Comparison of ENCODE assay signal across 24 mouse cellular contexts in the genomic region with DNA sequence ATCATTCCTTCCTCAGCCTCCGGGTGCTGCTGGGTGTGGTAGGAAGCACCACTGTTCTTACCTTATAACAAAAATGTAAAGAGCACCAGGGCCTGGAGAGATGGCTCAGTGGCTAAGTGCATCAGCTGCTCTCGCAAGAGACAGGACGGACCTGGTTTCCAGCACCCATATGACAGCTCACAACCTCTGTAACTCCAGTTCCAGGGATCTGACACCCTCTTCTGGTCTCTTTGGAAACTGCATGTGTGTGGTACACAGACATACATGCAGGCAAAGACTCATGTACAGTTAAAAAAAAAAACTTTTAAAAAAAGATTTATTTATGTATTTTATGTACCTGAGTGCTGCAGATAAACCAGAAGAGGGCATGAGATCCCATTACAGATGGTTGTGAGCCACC. TPM values are rescaled to one million over a fixed set of nuclear protein-coding genes. Genes with fewer than 3 reads are reported as not detected.
DNase-seq lines count a peak whose midpoint lies in the region; ATAC-seq and TF ChIP-seq lines count a peak whose summit lies in the region.
"Had no signal": no experiment of that assay in that cellular context is flagged by ENCODE, and none has a peak within 500 bp of the region (broad histone marks: within the 10 kb centered on the region; RNA-seq: fewer than 3 reads in every experiment).

No protein-coding gene starts in this region.

- H3K9ac ChIP-seq in liver, embryonic 14.5 days (replicated peaks): no peak overlapping the region
- no peak overlapping the region for H3K9ac ChIP-seq in liver, embryonic 12.5 days
- no peak overlapping the region for H3K9ac ChIP-seq in MEL (ENCODE audit: control insufficient read depth, low read depth, low read length, poor library complexity, severe bottlenecking)
- H3K9ac ChIP-seq in stomach, embryonic 15.5 days: no peak overlapping the region
- H3K9ac ChIP-seq in hindbrain, embryonic 14.5 days: no peak overlapping the region
- no peak overlapping the region for H3K9ac ChIP-seq in forebrain, embryonic 12.5 days
- H3K9ac ChIP-seq: embryonic facial prominence, embryonic 13.5 days; heart, embryonic 13.5 days; hindbrain, embryonic 12.5 days had no signal

- TF ChIP-seq EP300 in liver, embryonic 14.5 days (IDR thresholded peaks at IDR 0.05; ENCODE audit: low read depth): no peak
- no peak for TF ChIP-seq EP300 in MEL (IDR thresholded peaks at IDR 0.05; ENCODE audit: low read depth in 1 of 2, low read length in 2 of 2)

- WGBS in liver, embryonic 14.5 days (ENCODE audit: insufficient replicate concordance): 58% methylated on average over 3 of the region's 3 CpGs
- 75% methylated on average over 3 of the region's 3 CpGs for WGBS in liver, embryonic 12.5 days (ENCODE audit: insufficient replicate concordance)
- 94% methylated on average over 3 of the region's 3 CpGs for WGBS in stomach, embryonic 15.5 days
- 95% methylated on average over 3 of the region's 3 CpGs for WGBS in hindbrain, embryonic 14.5 days
- 90% methylated on average over 3 of the region's 3 CpGs for WGBS in forebrain, embryonic 12.5 days

- no peak overlapping the region for H3K4me2 ChIP-seq in liver, embryonic 14.5 days (ENCODE audit: low read depth)
- no peak overlapping the region for H3K4me2 ChIP-seq in liver, embryonic 12.5 days
- no peak overlapping the region for H3K4me2 ChIP-seq in stomach, embryonic 15.5 days
- H3K4me2 ChIP-seq in hindbrain, embryonic 14.5 days (replicated peaks): no peak overlapping the region
- H3K4me2 ChIP-seq in forebrain, embryonic 12.5 days: no peak overlapping the region
- H3K4me2 ChIP-seq: embryonic facial prominence, embryonic 13.5 days; heart, embryonic 13.5 days; hindbrain, embryonic 12.5 days had no signal

- TF ChIP-seq RAD21 in MEL (IDR thresholded peaks at IDR 0.05; ENCODE audit: low read depth, low read length): peak; percentile 8

- H3K4me1 ChIP-seq in liver, embryonic 14.5 days (replicated peaks; ENCODE audit: control insufficient read depth in 2 of 2, insufficient read depth in 2 of 2, low read length in 1 of 2): no peaks in the 10 kb centered on the region
- H3K4me1 ChIP-seq in liver, embryonic 12.5 days: no peaks in the 10 kb centered on the region
- H3K4me1 ChIP-seq in MEL (ENCODE audit: control insufficient read depth in 1 of 2, insufficient read depth in 2 of 2, low read length in 2 of 2): no peaks in the 10 kb centered on the region; a peak in 1 of 4 replicates
- H3K4me1 ChIP-seq in stomach, embryonic 15.5 days: 0 out of 2 replicates have a peak, but pooled peaks cover 4% of the 10 kb centered on the region
- no peaks in the 10 kb centered on the region for H3K4me1 ChIP-seq in hindbrain, embryonic 14.5 days (replicated peaks; ENCODE audit: control insufficient read depth, insufficient read depth, low read length)
- no peaks in the 10 kb centered on the region for H3K4me1 ChIP-seq in forebrain, embryonic 12.5 days
- H3K4me1 ChIP-seq: embryonic facial prominence, embryonic 13.5 days; heart, embryonic 13.5 days; hindbrain, embryonic 12.5 days had no signal

- no peak for DNase-seq in liver, embryonic 14.5 days (ENCODE audit: low read depth in 3 of 3, low spot score in 3 of 3)
- peak; percentile 22 for DNase-seq in MEL (ENCODE audit: low read depth, low spot score)
- no peak for DNase-seq in hindbrain, embryonic 14.5 days (ENCODE audit: low spot score)
- DNase-seq in lung, postnatal 4 days: no peak
- DNase-seq: adrenal gland, adult 2 months; adrenal gland, postnatal 25 days; cerebellum, adult 18-20 months; cerebellum, adult 9-11 months; cerebellum, postnatal 36 days; gastrocnemius, postnatal 36 days; heart, adult 11 months; heart, postnatal 36 days had no signal

- H3K36me3 ChIP-seq in liver, embryonic 14.5 days (replicated peaks; ENCODE audit: control insufficient read depth, insufficient read depth, low read depth): no peaks in the 10 kb centered on the region
- no peaks in the 10 kb centered on the region for H3K36me3 ChIP-seq in liver, embryonic 12.5 days
- no peaks in the 10 kb centered on the region for H3K36me3 ChIP-seq in MEL (ENCODE audit: control insufficient read depth in 1 of 2, insufficient read depth in 2 of 2, low read length in 2 of 2)
- no peaks in the 10 kb centered on the region for H3K36me3 ChIP-seq in stomach, embryonic 15.5 days
- H3K36me3 ChIP-seq in hindbrain, embryonic 14.5 days (replicated peaks; ENCODE audit: control insufficient read depth, insufficient read depth): no peaks in the 10 kb centered on the region
- H3K36me3 ChIP-seq in forebrain, embryonic 12.5 days (replicated peaks): no peaks in the 10 kb centered on the region
- H3K36me3 ChIP-seq: embryonic facial prominence, embryonic 13.5 days; G1E; heart, embryonic 13.5 days; hindbrain, embryonic 12.5 days had no signal

- no peak overlapping the region for H3K27ac ChIP-seq in liver, embryonic 14.5 days
- no peak overlapping the region for H3K27ac ChIP-seq in liver, embryonic 12.5 days
- H3K27ac ChIP-seq in MEL (ENCODE audit: control insufficient read depth, low read depth, low read length): no peak overlapping the region
- peak overlapping the region; percentile 53; the same call in 1 of the 2 replicates for H3K27ac ChIP-seq in stomach, embryonic 15.5 days
- no peak overlapping the region for H3K27ac ChIP-seq in hindbrain, embryonic 14.5 days
- H3K27ac ChIP-seq in forebrain, embryonic 12.5 days: no peak overlapping the region
- H3K27ac ChIP-seq: embryonic facial prominence, embryonic 13.5 days; heart, embryonic 13.5 days; hindbrain, embryonic 12.5 days; hindbrain, postnatal 0 days had no signal

- peaks cover 4% of the 10 kb centered on the region for H3K9me3 ChIP-seq in liver, embryonic 14.5 days (ENCODE audit: control insufficient read depth, low read length)
- peaks cover 13% of the 10 kb centered on the region for H3K9me3 ChIP-seq in liver, embryonic 12.5 days (replicated peaks)
- H3K9me3 ChIP-seq in MEL (replicated peaks; ENCODE audit: insufficient read depth, low read length): no peaks in the 10 kb centered on the region
- H3K9me3 ChIP-seq in stomach, embryonic 15.5 days: no peaks in the 10 kb centered on the region
- peaks cover 12% of the 10 kb centered on the region for H3K9me3 ChIP-seq in hindbrain, embryonic 14.5 days (ENCODE audit: control insufficient read depth, low read length)
- peaks cover 13% of the 10 kb centered on the region; the same call in 1 of the 2 replicates for H3K9me3 ChIP-seq in forebrain, embryonic 12.5 days

- ATAC-seq in liver, embryonic 14.5 days (ENCODE audit: insufficient read depth): no peak
- no peak for ATAC-seq in liver, embryonic 12.5 days
- ATAC-seq in stomach, embryonic 15.5 days (ENCODE audit: insufficient read depth, low FRiP score, low read depth): no peak
- no peak for ATAC-seq in hindbrain, embryonic 14.5 days (ENCODE audit: low FRiP score)
- ATAC-seq in forebrain, embryonic 12.5 days (ENCODE audit: low FRiP score): no peak
- ATAC-seq: forebrain, embryonic 14.5 days; hindbrain, postnatal 0 days had no signal

- no peaks in the 10 kb centered on the region for H3K27me3 ChIP-seq in liver, embryonic 14.5 days (ENCODE audit: control insufficient read depth, insufficient read depth, low read length)
- no peaks in the 10 kb centered on the region for H3K27me3 ChIP-seq in liver, embryonic 12.5 days (replicated peaks)
- H3K27me3 ChIP-seq in MEL (ENCODE audit: control insufficient read depth in 1 of 2, insufficient read depth in 2 of 2, low read length in 2 of 2): peaks cover 0 to 4% of the 10 kb centered on the region in 2 experiments; a peak in 2 of 4 replicates
- H3K27me3 ChIP-seq in stomach, embryonic 15.5 days (replicated peaks): no peaks in the 10 kb centered on the region
- H3K27me3 ChIP-seq in hindbrain, embryonic 14.5 days (ENCODE audit: control insufficient read depth, insufficient read depth, low read length): no peaks in the 10 kb centered on the region
- H3K27me3 ChIP-seq in forebrain, embryonic 12.5 days: no peaks in the 10 kb centered on the region
- H3K27me3 ChIP-seq: embryonic facial prominence, embryonic 13.5 days; heart, embryonic 13.5 days; hindbrain, embryonic 12.5 days had no signal

- TF ChIP-seq CTCF in liver, embryonic 14.5 days (IDR thresholded peaks at IDR 0.05; ENCODE audit: low read depth): 0 out of 2 replicates have a peak, but pooled peaks have one; percentile 6
- TF ChIP-seq CTCF in MEL (IDR thresholded peaks at IDR 0.05 in 2 of 3, conservative IDR thresholded peaks at IDR 0.05 in 1 of 3; ENCODE audit: control insufficient read depth in 1 of 3, insufficient read depth in 1 of 3, low read depth in 2 of 3, low read length in 3 of 3, poor library complexity in 1 of 3, severe bottlenecking in 1 of 3): peak in 1 of 3 experiments; percentile 17; a peak in 1 of 6 replicates

- TF ChIP-seq POLR2A in MEL (IDR thresholded peaks at IDR 0.05; ENCODE audit: control insufficient read depth in 1 of 2, insufficient read depth in 1 of 2, low read depth in 1 of 2, low read length in 2 of 2, poor library complexity in 1 of 2): no peak

- no peaks in the 10 kb centered on the region for H3K79me2 ChIP-seq in MEL (ENCODE audit: control insufficient read depth, insufficient read depth, low read length, poor library complexity)

- no peak overlapping the region for H3K4me3 ChIP-seq in liver, embryonic 14.5 days (ENCODE audit: insufficient read depth in 1 of 2, low read depth in 2 of 2, low read length in 2 of 2)
- H3K4me3 ChIP-seq in liver, embryonic 12.5 days: no peak overlapping the region
- no peak overlapping the region for H3K4me3 ChIP-seq in MEL (ENCODE audit: control insufficient read depth in 1 of 2, insufficient read depth in 1 of 2, low read depth in 2 of 2, low read length in 2 of 2)
- H3K4me3 ChIP-seq in stomach, embryonic 15.5 days (replicated peaks): no peak overlapping the region
- no peak overlapping the region for H3K4me3 ChIP-seq in hindbrain, embryonic 14.5 days (replicated peaks; ENCODE audit: low read length)
- no peak overlapping the region for H3K4me3 ChIP-seq in forebrain, embryonic 12.5 days (replicated peaks)
- H3K4me3 ChIP-seq: embryonic facial prominence, embryonic 13.5 days; heart, embryonic 13.5 days; hindbrain, embryonic 12.5 days had no signal

RNA-seq across cellular contexts. Expression of gene Krtdap, which starts 15.6 kb away (rescaled TPM):
- polyA plus RNA-seq in liver, embryonic 14.5 days (2012; rRNA removed): not detected in 2 replicates
- polyA plus RNA-seq in liver, embryonic 14.5 days (2014; fragmentation: Nextera tagmentation; extraction: Ambion mirVana): not detected in 2 replicates
- not detected in 2 replicates for polyA plus RNA-seq in liver, embryonic 12.5 days (2016; fragmentation: Nextera tagmentation; extraction: Ambion mirVana)
- total RNA-seq in MEL (2012; rRNA removed): not detected in 2 replicates
- polyA plus RNA-seq in MEL (2012; ENCODE audit: insufficient read depth in 1 of 2, insufficient read length in 2 of 2, low read depth in 1 of 2, low replicate concordance in 2 of 2, missing spikeins in 1 of 2): not detected
- 96.1 and 227 TPM in 2 replicates for polyA plus RNA-seq in stomach, embryonic 15.5 days (2015; fragmentation: Nextera tagmentation; extraction: Ambion mirVana)
- polyA plus RNA-seq in hindbrain, embryonic 14.5 days (2014; fragmentation: Nextera tagmentation; extraction: Ambion mirVana): not detected in 2 replicates
- not detected in 2 replicates for polyA plus RNA-seq in forebrain, embryonic 12.5 days (2016; fragmentation: Nextera tagmentation; extraction: Ambion mirVana)
- total RNA-seq: adrenal gland, adult 2 months; adrenal gland, postnatal 25 days; G1E; gastrocnemius, postnatal 36 days; heart, postnatal 36 days; hindbrain, postnatal 0 days had no signal
- polyA plus RNA-seq: adrenal gland, adult 2 months; C2C12; forebrain, embryonic 14.5 days; G1E; hindbrain, embryonic 12.5 days had no signal

RNA-seq across cellular contexts. Expression of gene Ffar2, which starts 20.3 kb away (rescaled TPM):
- 0.36 and 0.41 TPM in 2 replicates for polyA plus RNA-seq in liver, embryonic 14.5 days (2012; rRNA removed)
- 0.34 and 0.43 TPM in 2 replicates for polyA plus RNA-seq in liver, embryonic 14.5 days (2014; fragmentation: Nextera tagmentation; extraction: Ambion mirVana)
- polyA plus RNA-seq in liver, embryonic 12.5 days (2016; fragmentation: Nextera tagmentation; extraction: Ambion mirVana): 0.21 and 0.53 TPM in 2 replicates
- total RNA-seq in MEL (2012; rRNA removed): not detected in 2 replicates
- under 1 TPM in 1 of 2 experiments, not detected in 1; 0.04 TPM for polyA plus RNA-seq in MEL (2012; ENCODE audit: insufficient read depth in 1 of 2, insufficient read length in 2 of 2, low read depth in 1 of 2, low replicate concordance in 2 of 2, missing spikeins in 1 of 2)
- 14.9 and 26.5 TPM in 2 replicates for polyA plus RNA-seq in stomach, embryonic 15.5 days (2015; fragmentation: Nextera tagmentation; extraction: Ambion mirVana)
- 0.22 TPM in 1 of 2 replicates, not detected in the other for polyA plus RNA-seq in hindbrain, embryonic 14.5 days (2014; fragmentation: Nextera tagmentation; extraction: Ambion mirVana)
- polyA plus RNA-seq in forebrain, embryonic 12.5 days (2016; fragmentation: Nextera tagmentation; extraction: Ambion mirVana): not detected in 2 replicates
- polyA plus RNA-seq: C2C12; embryonic facial prominence, embryonic 13.5 days; heart, embryonic 13.5 days; hindbrain, embryonic 12.5 days had no signal

RNA-seq across cellular contexts. Expression of gene Dmkn, which starts 39.7 kb away (rescaled TPM):
- polyA plus RNA-seq in liver, embryonic 14.5 days (2012; rRNA removed): 0.23 and 0.26 TPM in 2 replicates
- 0.20 TPM in 1 of 2 replicates, not detected in the other for polyA plus RNA-seq in liver, embryonic 14.5 days (2014; fragmentation: Nextera tagmentation; extraction: Ambion mirVana)
- polyA plus RNA-seq in liver, embryonic 12.5 days (2016; fragmentation: Nextera tagmentation; extraction: Ambion mirVana): not detected in 2 replicates
- total RNA-seq in MEL (2012; rRNA removed): not detected in 2 replicates
- not detected for polyA plus RNA-seq in MEL (2012; ENCODE audit: insufficient read depth in 1 of 2, insufficient read length in 2 of 2, low read depth in 1 of 2, low replicate concordance in 2 of 2, missing spikeins in 1 of 2)
- 70.8 and 142 TPM in 2 replicates for polyA plus RNA-seq in stomach, embryonic 15.5 days (2015; fragmentation: Nextera tagmentation; extraction: Ambion mirVana)
- polyA plus RNA-seq in hindbrain, embryonic 14.5 days (2014; fragmentation: Nextera tagmentation; extraction: Ambion mirVana): 2.2 and 2.4 TPM in 2 replicates
- not detected in 2 replicates for polyA plus RNA-seq in forebrain, embryonic 12.5 days (2016; fragmentation: Nextera tagmentation; extraction: Ambion mirVana)
- polyA plus RNA-seq: C2C12, G1E had no signal

RNA-seq across cellular contexts. Expression of gene Sbsn, which starts 52.0 kb away (rescaled TPM):
- 0.12 and 0.37 TPM in 2 replicates for polyA plus RNA-seq in liver, embryonic 14.5 days (2012; rRNA removed)
- not detected in 2 replicates for polyA plus RNA-seq in liver, embryonic 14.5 days (2014; fragmentation: Nextera tagmentation; extraction: Ambion mirVana)
- polyA plus RNA-seq in liver, embryonic 12.5 days (2016; fragmentation: Nextera tagmentation; extraction: Ambion mirVana): 0.19 and 0.41 TPM in 2 replicates
- 1.2 TPM in 1 of 2 replicates, not detected in the other for total RNA-seq in MEL (2012; rRNA removed)
- polyA plus RNA-seq in MEL (2012; ENCODE audit: insufficient read depth in 1 of 2, insufficient read length in 2 of 2, low read depth in 1 of 2, low replicate concordance in 2 of 2, missing spikeins in 1 of 2): under 1 TPM in 1 of 2 experiments, not detected in 1; 0.17 TPM
- polyA plus RNA-seq in stomach, embryonic 15.5 days (2015; fragmentation: Nextera tagmentation; extraction: Ambion mirVana): 8.4 and 17.9 TPM in 2 replicates
- 0.65 and 2.1 TPM in 2 replicates for polyA plus RNA-seq in hindbrain, embryonic 14.5 days (2014; fragmentation: Nextera tagmentation; extraction: Ambion mirVana)
- 1.5 and 2.0 TPM in 2 replicates for polyA plus RNA-seq in forebrain, embryonic 12.5 days (2016; fragmentation: Nextera tagmentation; extraction: Ambion mirVana)

RNA-seq across cellular contexts. Expression of gene Ffar3, which starts 52.7 kb away (rescaled TPM):
- not detected in 2 replicates for polyA plus RNA-seq in liver, embryonic 14.5 days (2012; rRNA removed)
- not detected in 2 replicates for polyA plus RNA-seq in liver, embryonic 14.5 days (2014; fragmentation: Nextera tagmentation; extraction: Ambion mirVana)
- polyA plus RNA-seq in liver, embryonic 12.5 days (2016; fragmentation: Nextera tagmentation; extraction: Ambion mirVana): not detected in 2 replicates
- not detected in 2 replicates for total RNA-seq in MEL (2012; rRNA removed)
- polyA plus RNA-seq in MEL (2012; ENCODE audit: insufficient read depth in 1 of 2, insufficient read length in 2 of 2, low read depth in 1 of 2, low replicate concordance in 2 of 2, missing spikeins in 1 of 2): not detected
- 0.31 and 0.41 TPM in 2 replicates for polyA plus RNA-seq in stomach, embryonic 15.5 days (2015; fragmentation: Nextera tagmentation; extraction: Ambion mirVana)
- not detected in 2 replicates for polyA plus RNA-seq in hindbrain, embryonic 14.5 days (2014; fragmentation: Nextera tagmentation; extraction: Ambion mirVana)
- polyA plus RNA-seq in forebrain, embryonic 12.5 days (2016; fragmentation: Nextera tagmentation; extraction: Ambion mirVana): not detected in 2 replicates
- total RNA-seq: G1E; gastrocnemius, adult 8-10 months; gastrocnemius, postnatal 36 days; heart, postnatal 36 days had no signal
- polyA plus RNA-seq: C2C12; embryonic facial prominence, embryonic 13.5 days; forebrain, embryonic 14.5 days; G1E; heart, embryonic 13.5 days; heart, postnatal 0 days; hindbrain, embryonic 12.5 days had no signal

Comparison
In these comparisons a context has a peak if more than half of its experiments do, and no peak if none do; other contexts are left out.
1. RNA of gene Krtdap, which starts 15.6 kb away (polyA plus RNA-seq): 96.1 to 227 TPM in stomach, embryonic 15.5 days; not detected in hindbrain, embryonic 14.5 days, not detected in liver, embryonic 14.5 days, not detected in liver, embryonic 12.5 days, not detected in MEL and not detected in forebrain, embryonic 12.5 days; every median in the first group is over 10 times any median in the second.
2. RNA of gene Ffar2, which starts 20.3 kb away (polyA plus RNA-seq): 14.9 to 26.5 TPM in stomach, embryonic 15.5 days; 0.34 to 0.43 TPM in liver, embryonic 14.5 days, 0.21 to 0.53 TPM in liver, embryonic 12.5 days, 0.04 TPM in MEL, 0.22 TPM in hindbrain, embryonic 14.5 days and not detected in forebrain, embryonic 12.5 days; every median in the first group is over 10 times any median in the second.
3. RNA of gene Dmkn, which starts 39.7 kb away (polyA plus RNA-seq): 70.8 to 142 TPM in stomach, embryonic 15.5 days; 2.2 to 2.4 TPM in hindbrain, embryonic 14.5 days, 0.20 to 0.26 TPM in liver, embryonic 14.5 days, not detected in forebrain, embryonic 12.5 days, not detected in liver, embryonic 12.5 days and not detected in MEL; every median in the first group is over 10 times any median in the second.